ENCODE assay signal across 10 mouse cellular contexts in genomic region chr5:111553471-111554382, GRCm38 (mm10).
DNase-seq lines count a peak whose midpoint lies in the region; ATAC-seq and TF ChIP-seq lines count a peak whose summit lies in the region.
"Had no signal": no experiment of that assay in that cellular context is flagged by ENCODE, and none has a peak within 500 bp of the region (broad histone marks: within the 10 kb centered on the region; RNA-seq: fewer than 3 reads in every experiment).

No protein-coding gene starts in this region.

- no peaks in the 10 kb centered on the region for H3K79me2 ChIP-seq in heart, adult 2 months (replicated peaks; ENCODE audit: control insufficient read depth, insufficient read depth, low read length)

- H3K27me3 ChIP-seq in heart, adult 2 months (ENCODE audit: control insufficient read depth, insufficient read depth, low read length): no peaks in the 10 kb centered on the region
- peaks cover 11% of the 10 kb centered on the region; the same call in 1 of the 2 replicates for H3K27me3 ChIP-seq in neural tube, embryonic 12.5 days (replicated peaks)
- peaks cover 12% of the 10 kb centered on the region; the same call in 1 of the 2 replicates for H3K27me3 ChIP-seq in limb, embryonic 13.5 days

- no peak for TF ChIP-seq POLR2A in heart, adult 2 months (IDR thresholded peaks at IDR 0.05; ENCODE audit: insufficient read depth, low read depth, low read length)

- H3K4me2 ChIP-seq in neural tube, embryonic 12.5 days (replicated peaks): no peak overlapping the region
- H3K4me2 ChIP-seq in limb, embryonic 13.5 days (replicated peaks): no peak overlapping the region

- no peak for TF ChIP-seq EP300 in heart, adult 2 months (IDR thresholded peaks at IDR 0.05; ENCODE audit: insufficient read depth, low read depth, low read length)

- H3K4me3 ChIP-seq in heart, adult 2 months: no peak overlapping the region
- H3K4me3 ChIP-seq in neural tube, embryonic 12.5 days: no peak overlapping the region
- H3K4me3 ChIP-seq in limb, embryonic 13.5 days: no peak overlapping the region

- 48% methylated on average over 16 of the region's 16 CpGs for WGBS in heart, adult 2 months
- WGBS in neural tube, embryonic 12.5 days: 70% methylated on average over 16 of the region's 16 CpGs
- WGBS in limb, embryonic 13.5 days: 84% methylated on average over 16 of the region's 16 CpGs

- no peaks in the 10 kb centered on the region for H3K36me3 ChIP-seq in heart, adult 2 months (ENCODE audit: control insufficient read depth, insufficient read depth, low read length)
- H3K36me3 ChIP-seq in neural tube, embryonic 12.5 days: no peaks in the 10 kb centered on the region
- H3K36me3 ChIP-seq in limb, embryonic 13.5 days: no peaks in the 10 kb centered on the region

- no peak for ATAC-seq in neural tube, embryonic 12.5 days (ENCODE audit: low FRiP score, low read depth)
- no peak for ATAC-seq in limb, embryonic 13.5 days (ENCODE audit: low FRiP score, low read depth)
- no peak for ATAC-seq in monocyte, adult 5-6 weeks (replicated peaks; ENCODE audit: insufficient number of reproducible peaks, low FRiP score, low TSS enrichment, poor library complexity, severe bottlenecking)

- H3K4me1 ChIP-seq in heart, adult 2 months (ENCODE audit: control insufficient read depth, insufficient read depth, low read length): peaks cover 2% of the 10 kb centered on the region; the same call in 1 of the 2 replicates
- H3K4me1 ChIP-seq in neural tube, embryonic 12.5 days: peaks cover 37% of the 10 kb centered on the region
- peaks cover 32% of the 10 kb centered on the region for H3K4me1 ChIP-seq in limb, embryonic 13.5 days

- H3K9ac ChIP-seq in heart, adult 2 months (ENCODE audit: low read depth, low read length): no peak overlapping the region
- no peak overlapping the region for H3K9ac ChIP-seq in neural tube, embryonic 12.5 days
- no peak overlapping the region for H3K9ac ChIP-seq in limb, embryonic 13.5 days

- H3K27ac ChIP-seq in heart, adult 2 months: no peak overlapping the region
- H3K27ac ChIP-seq in neural tube, embryonic 12.5 days: 0 out of 2 replicates have a peak overlapping the region, but pooled peaks have one; percentile 62
- peak overlapping the region; percentile 89 for H3K27ac ChIP-seq in limb, embryonic 13.5 days

- no peaks in the 10 kb centered on the region for H3K9me3 ChIP-seq in neural tube, embryonic 12.5 days
- no peaks in the 10 kb centered on the region for H3K9me3 ChIP-seq in limb, embryonic 13.5 days

- peak; percentile 42 for TF ChIP-seq CTCF in heart, adult 2 months (IDR thresholded peaks at IDR 0.05)

- intact Hi-C loops in heart, adult 2 months (cut with DNase I): no loop called here

- DNase-seq in heart, adult 2 months: no peak
- no peak for DNase-seq in heart, adult 18-20 months
- DNase-seq in neural tube, embryonic 10.5 days (ENCODE audit: extremely low spot score, low spot score): no peak
- peak; percentile 64 for DNase-seq in thymus, postnatal 4 days
- DNase-seq in B cell, adult 2 months: no peak
- DNase-seq: adrenal gland, postnatal 25 days; gastrocnemius, postnatal 10 days had no signal
